Mouse (Mus musculus) olfactory bulb, adult 2 months (tissue): ENCODE data around the gene Mrpl4.

Source experiments
- CTCF ChIP-seq: fragments of 200-500 bp; IDR thresholded peaks from 2 replicates; pipeline ENCODE4 v1.5.1; 2012; ENCODE audit warnings: low read depth, mild to moderate bottlenecking, low read length, moderate library complexity; ENCODE audit not compliant: insufficient read depth
- POLR2A ChIP-seq: fragments of 200-500 bp; IDR thresholded peaks from 2 replicates; pipeline ENCODE4 v1.6.1; 2012; ENCODE audit warnings: mild to moderate bottlenecking, low read depth, low read length, moderate library complexity; ENCODE audit not compliant: insufficient read depth

- TF ChIP-seq CTCF: no peak
- TF ChIP-seq POLR2A: no peak
Measured at GRCm38 (mm10) chr9:21027774-21028290, 25.3 kb downstream of the Mrpl4 start.
